In genomic region chrY:1245426-1245863, GRCm38 (mm10) we compare ENCODE assay signal across 9 mouse cellular contexts. TPM values are rescaled to one million over a fixed set of nuclear protein-coding genes. Genes with fewer than 3 reads are reported as not detected.
DNase-seq lines count a peak whose midpoint lies in the region; ATAC-seq lines count a peak whose summit lies in the region.
"Had no signal": no experiment of that assay in that cellular context is flagged by ENCODE, and none has a peak within 500 bp of the region (broad histone marks: within the 10 kb centered on the region; RNA-seq: fewer than 3 reads in every experiment).

TSS of gene Uty (minus strand) at chrY:1245759.

- ATAC-seq in CD4-positive, CD25-positive, alpha-beta regulatory T cell, adult 4 months = peak; percentile 92
- ATAC-seq in granulocyte monocyte progenitor cell, adult 5-6 weeks (replicated peaks; ENCODE audit: poor library complexity, severe bottlenecking) = peak; percentile 98
- peak; percentile 99 for ATAC-seq in kidney, embryonic 14.5 days (ENCODE audit: low FRiP score, low TSS enrichment)
- ATAC-seq in lung, embryonic 16.5 days (ENCODE audit: low read depth) = peak; percentile 93
- ATAC-seq in neutrophil, adult 5-6 weeks (ENCODE audit: extremely low read depth, insufficient number of reproducible peaks, low FRiP score, poor library complexity, severe bottlenecking) = peak; percentile 99

- DNase-seq in MEL-GATA-1-ER (ENCODE audit: extremely low read depth, low read depth) = peak; percentile 96
- peak; percentile 51 for DNase-seq in embryo, embryonic 9.5 days (ENCODE audit: extremely low spot score)
- DNase-seq in ovary, adult 18-20 months (ENCODE audit: low spot score) = no peak

- peak within 1 kb of the TSS; percentile 26; the same call in 1 of the 2 replicates for H3K4me2 ChIP-seq in kidney, embryonic 14.5 days (replicated peaks; ENCODE audit: low read depth, low read length)
- peak within 1 kb of the TSS; percentile 27 for H3K4me2 ChIP-seq in lung, embryonic 16.5 days (ENCODE audit: low read depth, low read length)

- H3K27ac ChIP-seq in kidney, embryonic 14.5 days (ENCODE audit: low read depth, low read length) = peak within 1 kb of the TSS; percentile 59
- peak within 1 kb of the TSS; percentile 57; the same call in 1 of the 2 replicates for H3K27ac ChIP-seq in lung, embryonic 16.5 days (ENCODE audit: low read length)
- H3K27ac ChIP-seq: left cerebral cortex, adult 2 months had no signal

- H3K9ac ChIP-seq in kidney, embryonic 14.5 days (ENCODE audit: low read depth, low read length) = peak within 1 kb of the TSS; percentile 53
- peak within 1 kb of the TSS; percentile 64 for H3K9ac ChIP-seq in lung, embryonic 16.5 days (ENCODE audit: low read length)

- H3K27me3 ChIP-seq in kidney, embryonic 14.5 days (ENCODE audit: control insufficient read depth, insufficient read depth, low read length) = no peaks in the 10 kb centered on the region
- no peaks in the 10 kb centered on the region for H3K27me3 ChIP-seq in lung, embryonic 16.5 days (ENCODE audit: control insufficient read depth, insufficient read depth, low read depth, low read length)

- H3K9me3 ChIP-seq in kidney, embryonic 14.5 days (ENCODE audit: control insufficient read depth, low read length) = no peaks in the 10 kb centered on the region
- H3K9me3 ChIP-seq in lung, embryonic 16.5 days (ENCODE audit: control insufficient read depth, low read length) = no peaks in the 10 kb centered on the region

- WGBS in kidney, embryonic 14.5 days = 0% methylated on average over 7 of the region's 21 CpGs
- WGBS in lung, embryonic 16.5 days = 3% methylated on average over 21 of the region's 21 CpGs

- no peaks in the 10 kb centered on the region for H3K4me1 ChIP-seq in kidney, embryonic 14.5 days (ENCODE audit: control insufficient read depth, insufficient read depth, low read length)
- no peaks in the 10 kb centered on the region for H3K4me1 ChIP-seq in lung, embryonic 16.5 days (replicated peaks; ENCODE audit: control insufficient read depth, insufficient read depth, low read length)

- peak within 1 kb of the TSS; percentile 41 for H3K4me3 ChIP-seq in kidney, embryonic 14.5 days (ENCODE audit: low read length)
- peak within 1 kb of the TSS; percentile 51 for H3K4me3 ChIP-seq in lung, embryonic 16.5 days (ENCODE audit: low read length)
- H3K4me3 ChIP-seq: left cerebral cortex, adult 2 months had no signal

- H3K36me3 ChIP-seq in kidney, embryonic 14.5 days (ENCODE audit: control insufficient read depth, insufficient read depth, low read length) = no peaks in the 10 kb centered on the region
- H3K36me3 ChIP-seq in lung, embryonic 16.5 days (ENCODE audit: control insufficient read depth, insufficient read depth, low read length) = no peaks in the 10 kb centered on the region

RNA-seq across cellular contexts. Expression of gene Uty, which starts in this region (rescaled TPM):
- 10 to 100 TPM; 68.4 to 94.0 TPM for polyA plus RNA-seq in CD4-positive, CD25-positive, alpha-beta regulatory T cell, adult 4 months (2017; shearing (Covaris generic))
- 27.0 and 30.7 TPM in 2 replicates for total RNA-seq in granulocyte monocyte progenitor cell, adult 5-6 weeks (2014; fragmentation: Nextera tagmentation)
- total RNA-seq in granulocyte monocyte progenitor cell, adult 5-6 weeks (2017) = 29.1 and 33.6 TPM in 2 replicates
- 0.07 and 31.0 TPM in 2 replicates for polyA plus RNA-seq in kidney, embryonic 14.5 days (2014; fragmentation: Nextera tagmentation; extraction: Ambion mirVana)
- polyA plus RNA-seq in lung, embryonic 16.5 days (2015; fragmentation: Nextera tagmentation; extraction: Ambion mirVana) = 6.8 and 15.1 TPM in 2 replicates
- total RNA-seq in neutrophil, adult 5-6 weeks (2017) = 27.8 and 29.0 TPM in 2 replicates
